Mouse (Mus musculus): ENCODE data around the gene Bloc1s4.

GRCm38 (mm10) chr5:36731901-36732652, 16.4 kb downstream of the Bloc1s4 start:
- TF ChIP-seq CTCF (conservative IDR thresholded peaks at IDR 0.05 in 1 of 2, IDR thresholded peaks at IDR 0.05 in 1 of 2; ENCODE audit: low read depth in 2 of 2, low read length in 2 of 2) (no peak), POLR2A (IDR thresholded peaks at IDR 0.05; ENCODE audit: low read depth, low read length) (no peak), USF2 (conservative IDR thresholded peaks at IDR 0.05; ENCODE audit: low read depth, low read length) (no peak), TBP (conservative IDR thresholded peaks at IDR 0.05; ENCODE audit: low read depth, low read length) (no peak), ZKSCAN1 (IDR thresholded peaks at IDR 0.05; ENCODE audit: borderline replicate concordance, low read depth, low read length) (no peak), HCFC1 (IDR thresholded peaks at IDR 0.05; ENCODE audit: low read depth, low read length) (no peak), NELFE (IDR thresholded peaks at IDR 0.05; ENCODE audit: low read depth, low read length) (no peak), MAZ (IDR thresholded peaks at IDR 0.05; ENCODE audit: low read depth, low read length) (no peak), E2F4 (IDR thresholded peaks at IDR 0.05; ENCODE audit: insufficient replicate concordance, low read depth, low read length) (no peak), RCOR1 (conservative IDR thresholded peaks at IDR 0.05; ENCODE audit: low read depth, low read length) (no peak), PAX5 (IDR thresholded peaks at IDR 0.05; ENCODE audit: low read length) (no peak), GABPA (IDR thresholded peaks at IDR 0.05; ENCODE audit: insufficient replicate concordance, low read depth, low read length) (no peak)
